ENCODE assay signal across 1 mouse cellular context in genomic region chr4:97757207-97757977, GRCm38 (mm10).
A peak's percentile ranks its signal among the peaks of the same experiment; 100 is the strongest.
TF ChIP-seq lines count a peak whose summit lies in the region.

No protein-coding gene starts in this region.

TF ChIP-seq in MEL, 35 proteins besides CTCF, POLR2A, EP300 and RAD21 (continued from another document):
- TF ChIP-seq NELFE (IDR thresholded peaks at IDR 0.05; ENCODE audit: low read depth, low read length) (peak; percentile 45; the same call in 1 of the 2 replicates), HCFC1 (IDR thresholded peaks at IDR 0.05; ENCODE audit: low read depth, low read length) (peak; percentile 58), TBP (IDR thresholded peaks at IDR 0.05; ENCODE audit: low read depth, low read length) (0 out of 2 replicates have a peak, but pooled peaks have one; percentile 51), MYC (IDR thresholded peaks at IDR 0.05; ENCODE audit: low read depth, low read length) (peak; percentile 70), ZNF384 (IDR thresholded peaks at IDR 0.05; ENCODE audit: low read depth, low read length) (peak; percentile 73), MAX (IDR thresholded peaks at IDR 0.05; ENCODE audit: low read length) (peak; percentile 78), USF1 (IDR thresholded peaks at IDR 0.05; ENCODE audit: low read depth, low read length) (peak; percentile 61)
